In the genomic region with DNA sequence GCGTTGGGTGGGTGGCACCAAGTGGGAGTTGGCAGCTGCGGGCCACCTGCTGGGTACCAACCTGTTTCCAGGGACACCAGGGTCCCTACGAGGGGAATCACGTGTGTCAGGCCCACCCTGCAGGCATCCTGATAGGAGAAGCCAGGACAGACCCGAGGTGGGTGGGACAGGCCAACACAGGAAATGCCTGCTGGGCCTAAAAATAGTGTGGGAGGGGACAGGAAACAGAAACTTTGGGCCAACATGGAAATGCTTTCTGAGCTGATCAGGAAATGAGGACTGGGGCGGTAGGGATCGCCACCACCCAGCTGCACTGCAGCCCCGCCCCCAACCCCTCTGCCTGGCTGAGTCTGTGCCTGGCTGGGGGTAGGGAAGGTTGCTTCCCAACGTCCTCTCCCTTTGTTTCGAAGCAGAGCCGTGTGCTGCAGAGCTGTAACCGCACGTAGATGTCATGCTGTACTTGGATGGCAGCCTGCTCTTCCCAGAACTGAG, we compare ENCODE assay signal across 8 mouse cellular contexts.
DNase-seq lines count a peak whose midpoint lies in the region; ATAC-seq and TF ChIP-seq lines count a peak whose summit lies in the region.

No protein-coding gene starts in this region.

- intact Hi-C loops in heart, postnatal 25 days (cut with DNase I), result loop anchor here (10.0 kb wide), 1 partner anchor 328 kb away; no protein-coding TSS in a partner anchor

- DNase-seq in 416B (ENCODE audit: low read depth), result peak; percentile 88
- DNase-seq in G1E (ENCODE audit: low spot score), result peak; percentile 78
- peak; percentile 82 for DNase-seq in heart, postnatal 25 days (ENCODE audit: low spot score)
- DNase-seq in limb, embryonic 10.5 days (ENCODE audit: low spot score), result peak; percentile 50
- DNase-seq in left cerebral cortex, adult 11 months (ENCODE audit: low spot score), result no peak

- no peak overlapping the region for H3K4me2 ChIP-seq in embryonic facial prominence, embryonic 15.5 days (replicated peaks)

- no peak for TF ChIP-seq CTCF in G1E (IDR thresholded peaks at IDR 0.05; ENCODE audit: low read depth, low read length)

- H3K27ac ChIP-seq in embryonic facial prominence, embryonic 15.5 days (replicated peaks), result no peak overlapping the region
- peak overlapping the region; percentile 81 for H3K27ac ChIP-seq in limb, embryonic 10.5 days

- no peak overlapping the region for H3K9ac ChIP-seq in embryonic facial prominence, embryonic 15.5 days

- H3K4me3 ChIP-seq in G1E (ENCODE audit: low read depth, low read length), result peak overlapping the region; percentile 63; the same call in 1 of the 2 replicates
- no peak overlapping the region for H3K4me3 ChIP-seq in embryonic facial prominence, embryonic 15.5 days (replicated peaks)
- H3K4me3 ChIP-seq in limb, embryonic 10.5 days, result no peak overlapping the region

- ATAC-seq in G1E (ENCODE audit: extremely low read depth, insufficient number of reproducible peaks, low FRiP score, poor library complexity, severe bottlenecking), result peak; percentile 48
- ATAC-seq in embryonic facial prominence, embryonic 15.5 days (ENCODE audit: insufficient number of reproducible peaks, low FRiP score, low TSS enrichment, low read depth), result peak; percentile 58; the same call in 1 of the 2 replicates
- ATAC-seq in megakaryocyte-erythroid progenitor cell, adult 5-6 weeks (replicated peaks; ENCODE audit: low FRiP score, low TSS enrichment, poor library complexity, severe bottlenecking), result peak; percentile 55
- ATAC-seq in inflammation-experienced regulatory T-cells, adult 6 months, result no peak

- no peaks in the 10 kb centered on the region for H3K27me3 ChIP-seq in G1E (ENCODE audit: insufficient read depth, low read length)
- no peaks in the 10 kb centered on the region for H3K27me3 ChIP-seq in embryonic facial prominence, embryonic 15.5 days
- peaks cover 13% of the 10 kb centered on the region for H3K27me3 ChIP-seq in limb, embryonic 10.5 days (ENCODE audit: low read depth, poor library complexity, severe bottlenecking)

- H3K36me3 ChIP-seq in G1E (replicated peaks), result no peaks in the 10 kb centered on the region
- no peaks in the 10 kb centered on the region for H3K36me3 ChIP-seq in embryonic facial prominence, embryonic 15.5 days
- H3K36me3 ChIP-seq in limb, embryonic 10.5 days, result no peaks in the 10 kb centered on the region

- peaks cover 65% of the 10 kb centered on the region for H3K4me1 ChIP-seq in G1E (ENCODE audit: insufficient read depth, low read depth, low read length)
- H3K4me1 ChIP-seq in embryonic facial prominence, embryonic 15.5 days, result peaks cover 12% of the 10 kb centered on the region
- H3K4me1 ChIP-seq in limb, embryonic 10.5 days, result peaks cover 19% of the 10 kb centered on the region

- no peaks in the 10 kb centered on the region; the same call in 1 of the 2 replicates for H3K9me3 ChIP-seq in G1E (replicated peaks)
- no peaks in the 10 kb centered on the region for H3K9me3 ChIP-seq in embryonic facial prominence, embryonic 15.5 days (replicated peaks)
- H3K9me3 ChIP-seq in limb, embryonic 10.5 days (replicated peaks), result no peaks in the 10 kb centered on the region

- WGBS in embryonic facial prominence, embryonic 15.5 days, result 19% methylated on average over 13 of the region's 13 CpGs
- 33% methylated on average over 13 of the region's 13 CpGs for WGBS in limb, embryonic 10.5 days
